Mouse (Mus musculus) embryonic fibroblast, embryonic 13.5 days (primary cell): ENCODE data around the gene Prkrip1.

Source experiments
- CTCF ChIP-seq: IDR thresholded peaks from 2 replicates; pipeline ENCODE4 v1.5.1; 2011; ENCODE audit warnings: mild to moderate bottlenecking, control low read depth, low read length, moderate library complexity, borderline replicate concordance; ENCODE audit not compliant: insufficient read depth
- POLR2A ChIP-seq: IDR thresholded peaks from 2 replicates; pipeline ENCODE4 v1.6.1; 2011; ENCODE audit warnings: low read depth, mild to moderate bottlenecking, control low read depth, low read length, moderate library complexity

DNA sequence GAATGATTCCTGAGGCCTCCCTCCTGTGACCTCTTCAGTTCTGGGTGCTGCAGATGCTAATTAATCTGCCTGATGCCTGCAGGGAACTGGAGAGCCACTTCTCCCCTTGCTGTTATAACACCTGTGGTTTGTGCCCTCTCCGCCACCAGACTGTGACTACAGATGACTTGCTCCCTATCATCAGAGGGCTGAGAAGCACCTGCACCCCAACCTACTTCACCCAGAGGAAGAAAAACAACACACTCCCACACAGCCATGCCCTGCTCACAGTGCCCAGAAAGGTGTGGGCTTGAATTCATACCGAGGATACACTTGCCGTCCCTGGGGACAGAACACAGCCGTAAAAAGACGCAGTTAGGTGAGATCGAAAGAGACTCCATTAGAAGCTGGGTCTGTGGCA lies 42.4 kb upstream of the Prkrip1 start:
- TF ChIP-seq CTCF = no peak
- no peak for TF ChIP-seq POLR2A
